Mouse (Mus musculus) G1E-ER4 (cell line): ENCODE data around the gene Tfpi2. TPM values are rescaled to one million over a fixed set of nuclear protein-coding genes. Genes with fewer than 3 reads are reported as not detected.

Experiments used
- GATA1 ChIP-seq: IDR thresholded peaks from one replicate; pipeline ENCODE4 v1.8.0; 2012; ENCODE audit warnings: low read length, inconsistent platforms
- polyA plus RNA-seq: library from polyadenylated mRNA; stranded (reverse); fragments of >175 nt; gene quantifications from 2 replicates; pipeline ENCODE4 v1.2.3, GENCODE M21; 2012

The Tfpi2 gene
- polyA plus RNA-seq, 1 experiment = not detected

DNA sequence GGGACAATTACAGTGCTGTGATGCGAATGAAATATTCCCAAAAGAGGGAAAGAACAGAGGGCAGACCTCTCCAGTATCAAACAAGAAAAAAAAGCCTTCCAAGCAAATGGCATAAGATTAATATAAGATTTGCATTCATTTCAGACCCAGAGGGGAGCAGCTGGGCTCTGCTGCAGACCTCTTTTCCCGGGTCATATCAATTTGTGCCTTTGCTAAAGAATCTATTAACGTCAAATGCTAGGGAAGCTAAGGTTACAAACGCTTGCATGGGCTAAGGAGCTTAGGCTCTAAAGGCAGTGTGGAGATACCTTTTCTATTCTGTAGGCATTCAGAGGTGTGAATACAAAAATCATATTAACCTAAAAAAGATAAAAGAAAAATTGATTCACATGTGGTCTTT lies 33.8 kb downstream of the Tfpi2 start:
- no peak for TF ChIP-seq GATA1

DNA sequence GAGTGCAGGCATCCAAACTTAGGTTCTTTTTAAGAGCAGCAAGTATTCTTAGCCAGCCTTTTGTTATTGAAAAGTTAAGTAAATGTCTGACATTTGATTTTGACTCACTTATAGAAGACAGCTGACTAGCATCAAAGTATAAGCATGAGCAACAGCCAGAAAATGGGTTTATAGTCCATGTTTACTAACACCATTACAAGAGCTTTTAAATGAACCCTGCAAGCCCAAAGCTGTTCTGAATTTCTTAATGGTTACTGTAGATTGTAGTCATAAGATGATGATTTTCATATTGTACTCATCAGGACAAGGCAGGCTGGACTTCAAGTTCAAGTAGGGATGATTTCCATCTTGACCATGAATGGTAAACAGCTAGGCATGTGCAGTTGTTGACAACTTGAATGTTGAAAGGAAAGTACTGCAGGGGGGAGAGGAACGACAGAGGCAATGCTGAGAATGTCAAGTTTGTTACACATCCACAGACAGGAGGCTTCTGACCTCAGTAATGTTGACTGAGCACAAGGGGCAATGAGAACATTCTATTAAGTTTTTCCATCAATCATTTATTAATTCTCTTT lies 52.5 kb downstream of the Tfpi2 start:
- TF ChIP-seq GATA1 = no peak

DNA sequence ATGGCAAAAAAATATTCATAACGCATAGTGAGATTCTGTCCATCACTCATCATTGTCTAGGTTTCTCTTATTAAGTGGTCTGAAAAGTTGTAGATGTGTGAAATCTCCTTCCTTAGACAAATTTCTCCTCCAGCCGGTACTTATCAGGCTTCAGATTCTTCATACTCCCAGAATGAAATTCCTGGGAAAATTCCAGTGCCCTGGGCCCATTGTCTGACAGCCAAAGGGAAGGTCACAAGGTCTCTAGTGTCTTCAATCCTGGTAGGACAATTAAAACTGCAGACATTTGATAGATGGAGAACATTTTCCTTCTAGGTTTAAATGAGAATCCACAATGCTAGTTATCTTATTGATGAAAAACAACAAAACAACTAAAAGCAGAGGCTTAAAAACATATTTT lies 53.1 kb downstream of the Tfpi2 start:
- TF ChIP-seq GATA1 = no peak

DNA sequence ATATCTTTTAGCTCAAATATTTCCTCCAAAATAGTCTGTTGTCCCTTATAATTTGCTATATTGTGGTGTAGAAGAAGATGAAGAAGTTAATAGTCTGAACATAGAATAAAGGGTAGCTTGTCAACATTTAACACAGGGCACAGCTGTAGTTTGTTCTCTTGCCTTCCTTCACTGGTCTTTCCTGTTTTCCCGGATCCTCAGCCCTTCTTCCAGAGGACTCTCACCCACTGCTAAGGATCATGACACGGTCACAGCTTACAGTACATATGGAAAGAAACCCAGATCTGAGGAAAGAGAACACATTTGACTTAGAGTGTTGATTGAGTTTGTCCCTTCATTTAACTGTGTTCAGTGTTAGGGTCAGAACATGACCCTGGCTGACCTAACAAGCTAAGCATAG lies 53.7 kb downstream of the Tfpi2 start:
- no peak for TF ChIP-seq GATA1

DNA sequence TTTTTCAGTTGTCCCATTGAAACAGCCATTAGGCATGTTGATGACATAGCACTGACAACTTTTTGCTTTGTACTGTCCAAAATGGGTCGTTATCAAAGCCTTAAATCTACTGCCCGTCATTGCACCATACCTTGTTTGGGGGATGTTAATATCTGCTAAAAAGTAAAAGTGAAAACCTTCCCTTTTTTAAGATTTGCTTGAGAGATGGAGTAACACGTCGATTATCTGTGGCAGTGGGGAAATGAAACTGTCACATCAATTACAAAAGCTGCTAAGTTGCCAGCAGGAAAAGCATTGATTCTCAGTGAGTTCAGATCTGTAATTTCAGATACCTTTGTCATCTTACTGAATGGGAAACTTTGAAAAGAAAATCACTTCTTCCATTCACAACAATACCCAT lies 62.6 kb downstream of the Tfpi2 start:
- TF ChIP-seq GATA1 = no peak

DNA sequence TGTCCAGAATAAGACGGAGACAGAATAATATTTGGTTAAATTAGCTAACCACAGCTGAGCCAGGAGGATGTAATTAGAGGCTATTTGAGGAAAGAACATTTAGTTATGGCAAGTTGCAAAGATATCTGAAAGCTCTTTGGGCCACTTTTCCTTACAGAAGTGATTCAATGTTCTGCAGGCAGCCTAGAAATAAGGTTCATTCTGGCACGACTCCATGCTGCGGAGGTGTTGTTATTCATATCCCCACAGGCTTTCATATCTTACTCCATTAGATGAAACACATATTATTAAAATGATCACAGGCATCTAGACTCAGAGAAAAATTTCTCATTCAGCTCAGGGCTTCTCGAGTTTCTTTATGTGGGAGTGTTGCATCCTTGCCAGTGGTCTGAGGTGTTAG lies 65.8 kb downstream of the Tfpi2 start:
- no peak for TF ChIP-seq GATA1

DNA sequence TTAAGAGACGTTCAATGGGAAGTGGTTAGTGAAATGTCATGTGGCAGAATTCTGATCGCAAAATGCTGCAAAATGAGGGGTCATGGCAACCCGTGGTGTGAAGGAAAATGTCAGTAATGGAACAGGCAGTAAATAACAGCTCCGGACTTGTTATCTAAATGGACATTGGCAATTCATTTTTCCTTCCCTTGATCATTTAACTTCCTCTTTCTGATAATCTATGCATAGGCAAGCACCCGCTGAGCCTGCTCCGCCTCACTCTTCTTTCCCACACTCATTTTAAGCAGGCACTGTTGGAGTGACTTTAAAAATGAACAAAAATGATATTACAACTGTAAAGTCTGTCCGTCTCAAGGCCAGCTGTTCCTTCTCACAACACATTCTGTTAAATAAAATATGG lies 72.7 kb downstream of the Tfpi2 start:
- no peak for TF ChIP-seq GATA1

Other genes starting within 250 kb of the Tfpi2 start
- not detected in 2 replicates for gene Calcr, start 224.2 kb downstream of the Tfpi2 start, polyA plus RNA-seq
- not detected in 2 replicates for gene Gngt1, start 4.9 kb upstream of the Tfpi2 start, polyA plus RNA-seq
- not detected in 2 replicates for gene Gng11, start 15.0 kb upstream of the Tfpi2 start, polyA plus RNA-seq
- 21.1 and 28.4 TPM in 2 replicates for gene Bet1, start 98.1 kb upstream of the Tfpi2 start, polyA plus RNA-seq